Mouse (Mus musculus): ENCODE data around the gene Slc17a3. TPM values are rescaled to one million over a fixed set of nuclear protein-coding genes. Genes with fewer than 3 reads are reported as not detected.

The Slc17a3 gene
- polyA plus RNA-seq (2012; rRNA removed), result 0.01 and 0.05 TPM in 2 replicates

GRCm38 (mm10) chr13:23839308-23839707, at the start of gene Slc17a3:
Gene Slc17a3 (plus strand): TSS chr13:23839434.

GRCm38 (mm10) chr13:23806422-23807052, 32.7 kb upstream of the Slc17a3 start, which contains the start of gene Slc17a2:
Gene Slc17a2 (plus strand): TSS chr13:23806993.

GRCm38 (mm10) chr13:23867405-23867804, 28.2 kb downstream of the Slc17a3 start, which contains the start of gene Slc17a1:
Gene Slc17a1 (plus strand): TSS chr13:23867750.

Other genes with a start within 250 kb of the Slc17a3 start
- gene Hist1h2be, start 218.3 kb upstream of the Slc17a3 start, polyA plus RNA-seq (2012; rRNA removed), result 1.2 and 1.5 TPM in 2 replicates
- gene Hist1h1e, start 216.9 kb upstream of the Slc17a3 start, polyA plus RNA-seq (2012; rRNA removed), result 1.8 and 1.9 TPM in 2 replicates
- gene Hist1h2ac, start 155.5 kb upstream of the Slc17a3 start, polyA plus RNA-seq (2012; rRNA removed), result 0.62 and 0.67 TPM in 2 replicates
- 32.4 and 40.3 TPM in 2 replicates for gene Hist1h2bc, start 155.2 kb upstream of the Slc17a3 start, polyA plus RNA-seq (2012; rRNA removed)
- not detected in 2 replicates for gene Hist1h1t, start 143.6 kb upstream of the Slc17a3 start, polyA plus RNA-seq (2012; rRNA removed)
- 2.6 and 3.4 TPM in 2 replicates for gene Hist1h4c, start 141.0 kb upstream of the Slc17a3 start, polyA plus RNA-seq (2012; rRNA removed)
- 1.5 and 2.0 TPM in 2 replicates for gene Hfe, start 128.6 kb upstream of the Slc17a3 start, polyA plus RNA-seq (2012; rRNA removed)
- 12.8 and 15.6 TPM in 2 replicates for gene Hist1h1c, start 100.6 kb upstream of the Slc17a3 start, polyA plus RNA-seq (2012; rRNA removed)
- 3.9 and 4.1 TPM in 2 replicates for gene Hist1h3c, start 93.8 kb upstream of the Slc17a3 start, polyA plus RNA-seq (2012; rRNA removed)
- 1.9 and 2.7 TPM in 2 replicates for gene Hist1h2bb, start 92.7 kb upstream of the Slc17a3 start, polyA plus RNA-seq (2012; rRNA removed)
- gene Hist1h2ab, start 88.3 kb upstream of the Slc17a3 start, polyA plus RNA-seq (2012; rRNA removed), result 6.3 and 6.8 TPM in 2 replicates
- 7.5 and 8.8 TPM in 2 replicates for gene Hist1h3b, start 87.2 kb upstream of the Slc17a3 start, polyA plus RNA-seq (2012; rRNA removed)
- 4.9 and 7.8 TPM in 2 replicates for gene Hist1h4b, start 82.4 kb upstream of the Slc17a3 start, polyA plus RNA-seq (2012; rRNA removed)
- gene Hist1h4a, start 78.2 kb upstream of the Slc17a3 start, polyA plus RNA-seq (2012; rRNA removed), result 2.3 and 3.4 TPM in 2 replicates
- 5.1 and 5.4 TPM in 2 replicates for gene Hist1h3a, start 77.0 kb upstream of the Slc17a3 start, polyA plus RNA-seq (2012; rRNA removed)
- gene Hist1h1a, start 75.8 kb upstream of the Slc17a3 start, polyA plus RNA-seq (2012; rRNA removed), result 0.66 and 1.8 TPM in 2 replicates
- 0.04 TPM in 1 of 2 replicates, not detected in the other for gene Trim38, start 69.5 kb upstream of the Slc17a3 start, polyA plus RNA-seq (2012; rRNA removed)
- 0.01 TPM in 1 of 2 replicates, not detected in the other for gene Slc17a2, start 32.4 kb upstream of the Slc17a3 start, polyA plus RNA-seq (2012; rRNA removed)
- 0.03 TPM in 1 of 2 replicates, not detected in the other for gene Slc17a1, start 28.3 kb downstream of the Slc17a3 start, polyA plus RNA-seq (2012; rRNA removed)
- not detected in 2 replicates for gene Slc17a4, start 75.6 kb downstream of the Slc17a3 start, polyA plus RNA-seq (2012; rRNA removed)
- gene Hist1h2ba, start 94.7 kb downstream of the Slc17a3 start, polyA plus RNA-seq (2012; rRNA removed), result not detected in 2 replicates
- gene Hist1h2aa, start 95.0 kb downstream of the Slc17a3 start, polyA plus RNA-seq (2012; rRNA removed), result not detected in 2 replicates
- 1.5 and 2.6 TPM in 2 replicates for gene Scgn, start 151.8 kb downstream of the Slc17a3 start, polyA plus RNA-seq (2012; rRNA removed)